Mouse (Mus musculus): ENCODE data around the gene Jak1. TPM values are rescaled to one million over a fixed set of nuclear protein-coding genes. Genes with fewer than 3 reads are reported as not detected.
A peak's percentile ranks its signal among the peaks of the same experiment; 100 is the strongest.

Gene Jak1
- polyA plus RNA-seq, 1 experiment from 2014 or later, result 46.3 TPM

DNA sequence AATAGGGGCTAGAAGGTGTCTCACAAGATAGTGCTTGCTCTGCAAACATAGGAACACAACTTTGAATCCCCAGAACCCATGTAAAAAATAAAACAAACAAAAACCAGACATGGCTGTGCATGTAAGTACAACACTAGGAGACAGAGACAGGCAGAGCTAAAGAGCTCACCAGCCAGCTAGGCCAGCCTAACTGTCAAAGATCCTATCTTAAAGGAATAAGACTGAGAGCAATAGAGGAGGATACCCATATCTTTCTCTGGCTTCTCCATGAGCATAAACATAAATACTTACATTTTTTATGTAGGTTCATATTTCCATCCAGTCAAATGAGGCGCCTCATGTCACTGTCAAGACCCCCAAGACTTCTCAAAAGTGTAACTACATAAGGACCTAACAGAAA is 29.1 kb downstream of the Jak1 start:
- WGBS, result 95% methylated on average over 1 of the region's 1 CpGs

DNA sequence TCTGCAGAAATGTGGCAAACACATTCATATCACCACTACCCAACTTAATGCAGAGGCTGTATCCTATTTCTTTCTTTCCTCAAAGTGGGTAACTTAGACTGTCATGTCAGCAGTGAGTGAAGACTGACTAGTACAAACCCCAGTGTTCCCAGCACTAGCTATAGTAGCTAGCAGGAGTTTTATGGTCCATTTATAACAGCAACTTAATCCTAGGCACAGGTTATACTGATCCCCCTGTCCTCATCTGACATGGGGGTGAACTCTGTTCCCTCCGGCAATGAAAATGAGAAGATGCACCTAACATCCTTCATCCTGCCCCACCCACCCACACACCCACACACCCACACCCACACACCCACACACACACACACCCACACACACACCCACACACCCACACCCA is 30.3 kb downstream of the Jak1 start:
- Histone ChIP-seq H3K4me3 (ENCODE audit: low read depth, low read length) (no peak overlapping the region), H3K27ac (ENCODE audit: low read depth, low read length) (no peak overlapping the region; the same call in 1 of the 2 replicates), H3K4me1 (replicated peaks; ENCODE audit: control insufficient read depth, insufficient read depth, low read length) (peaks cover 10% of the 10 kb centered on the region; the same call in 1 of the 2 replicates), H3K9me3 (ENCODE audit: control insufficient read depth) (no peaks in the 10 kb centered on the region), H3K36me3 (ENCODE audit: control insufficient read depth, insufficient read depth) (no peaks in the 10 kb centered on the region), H3K27me3 (replicated peaks; ENCODE audit: control insufficient read depth, insufficient read depth, low read length) (no peaks in the 10 kb centered on the region), H3K4me2 (replicated peaks; ENCODE audit: low read depth) (no peak overlapping the region), H3K9ac (ENCODE audit: low read depth, low read length) (no peak overlapping the region)
- no peak for TF ChIP-seq CTCF (IDR thresholded peaks at IDR 0.05; ENCODE audit: low read depth)
- WGBS, result 31% methylated on average over 1 of the region's 1 CpGs
- no peak for ATAC-seq

More for the DNA sequence above, 29.1 kb downstream of the Jak1 start:
- Histone ChIP-seq H3K4me3 (ENCODE audit: low read depth, low read length) (no peak overlapping the region), H3K27me3 (replicated peaks; ENCODE audit: control insufficient read depth, insufficient read depth, low read length) (no peaks in the 10 kb centered on the region), H3K36me3 (ENCODE audit: control insufficient read depth, insufficient read depth) (no peaks in the 10 kb centered on the region), H3K9ac (ENCODE audit: low read depth, low read length) (no peak overlapping the region), H3K4me2 (replicated peaks; ENCODE audit: low read depth) (no peak overlapping the region), H3K27ac (ENCODE audit: low read depth, low read length) (no peak overlapping the region), H3K9me3 (ENCODE audit: control insufficient read depth) (no peaks in the 10 kb centered on the region), H3K4me1 (replicated peaks; ENCODE audit: control insufficient read depth, insufficient read depth, low read length) (peaks cover 10% of the 10 kb centered on the region; the same call in 1 of the 2 replicates)
- ATAC-seq, result no peak
- TF ChIP-seq CTCF (IDR thresholded peaks at IDR 0.05; ENCODE audit: low read depth), result no peak

DNA sequence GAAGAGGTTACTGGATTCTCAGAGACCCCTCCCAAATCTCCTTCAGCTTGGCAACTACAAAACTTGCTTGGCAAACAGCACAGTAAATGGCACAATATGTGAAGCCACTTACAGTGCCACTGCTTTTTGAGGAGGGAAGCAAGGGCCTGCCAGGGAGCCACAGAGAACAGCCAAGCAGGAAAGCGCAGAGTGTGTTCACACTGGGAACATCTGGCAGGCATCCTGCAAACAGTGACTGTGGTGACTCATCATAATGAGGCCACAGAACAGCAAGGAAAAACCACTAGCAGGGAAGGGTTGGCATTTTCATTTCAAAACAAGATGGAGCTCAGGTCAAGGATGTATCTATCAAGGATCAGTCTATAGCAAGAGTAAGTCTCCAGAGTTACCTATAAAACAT is 30.8 kb downstream of the Jak1 start:
- no peak overlapping the region for H3K4me2 ChIP-seq (replicated peaks; ENCODE audit: low read depth)
- no peak overlapping the region; the same call in 1 of the 2 replicates for H3K9ac ChIP-seq (ENCODE audit: low read depth, low read length)
- no peak overlapping the region for H3K4me3 ChIP-seq (ENCODE audit: low read depth, low read length)
- no peaks in the 10 kb centered on the region for H3K9me3 ChIP-seq (ENCODE audit: control insufficient read depth)
- no peak for TF ChIP-seq CTCF (IDR thresholded peaks at IDR 0.05; ENCODE audit: low read depth)
- WGBS, result 37% methylated on average over 1 of the region's 1 CpGs
- H3K36me3 ChIP-seq (ENCODE audit: control insufficient read depth, insufficient read depth), result no peaks in the 10 kb centered on the region
- no peak overlapping the region; the same call in 1 of the 2 replicates for H3K27ac ChIP-seq (ENCODE audit: low read depth, low read length)
- no peaks in the 10 kb centered on the region for H3K27me3 ChIP-seq (replicated peaks; ENCODE audit: control insufficient read depth, insufficient read depth, low read length)
- H3K4me1 ChIP-seq (replicated peaks; ENCODE audit: control insufficient read depth, insufficient read depth, low read length), result peaks cover 10% of the 10 kb centered on the region; the same call in 1 of the 2 replicates
- peak; percentile 54; the same call in 1 of the 2 replicates for ATAC-seq

DNA sequence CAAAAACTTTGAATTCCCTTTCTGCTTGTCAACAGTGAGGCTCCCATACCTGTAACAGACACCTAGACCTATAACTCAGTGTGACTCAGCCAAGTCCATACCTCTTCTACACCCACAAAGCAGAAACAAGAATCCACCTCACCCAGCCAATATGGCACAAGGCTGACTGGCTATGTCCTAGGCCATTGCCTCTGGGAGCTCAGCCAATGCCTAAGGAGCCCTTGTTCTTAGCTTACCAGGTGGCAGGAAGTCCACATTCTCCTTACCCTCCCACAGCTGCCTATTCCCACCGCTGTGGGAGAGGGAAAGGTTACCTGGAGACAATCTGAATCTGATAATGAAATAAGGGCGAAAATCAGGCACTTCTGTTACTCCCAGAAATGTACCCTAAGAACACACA is 34.5 kb downstream of the Jak1 start:
- no peaks in the 10 kb centered on the region for H3K27me3 ChIP-seq (replicated peaks; ENCODE audit: control insufficient read depth, insufficient read depth, low read length)
- H3K4me1 ChIP-seq (replicated peaks; ENCODE audit: control insufficient read depth, insufficient read depth, low read length), result peaks cover 14% of the 10 kb centered on the region; the same call in 1 of the 2 replicates
- no peak overlapping the region for H3K4me2 ChIP-seq (replicated peaks; ENCODE audit: low read depth)
- ATAC-seq, result no peak
- no peaks in the 10 kb centered on the region for H3K36me3 ChIP-seq (ENCODE audit: control insufficient read depth, insufficient read depth)
- no peak overlapping the region for H3K27ac ChIP-seq (ENCODE audit: low read depth, low read length)
- 79% methylated on average over 2 of the region's 2 CpGs for WGBS
- H3K9me3 ChIP-seq (ENCODE audit: control insufficient read depth), result no peaks in the 10 kb centered on the region
- TF ChIP-seq CTCF (IDR thresholded peaks at IDR 0.05; ENCODE audit: low read depth), result no peak
- no peak overlapping the region for H3K4me3 ChIP-seq (ENCODE audit: low read depth, low read length)
- no peak overlapping the region for H3K9ac ChIP-seq (ENCODE audit: low read depth, low read length)

DNA sequence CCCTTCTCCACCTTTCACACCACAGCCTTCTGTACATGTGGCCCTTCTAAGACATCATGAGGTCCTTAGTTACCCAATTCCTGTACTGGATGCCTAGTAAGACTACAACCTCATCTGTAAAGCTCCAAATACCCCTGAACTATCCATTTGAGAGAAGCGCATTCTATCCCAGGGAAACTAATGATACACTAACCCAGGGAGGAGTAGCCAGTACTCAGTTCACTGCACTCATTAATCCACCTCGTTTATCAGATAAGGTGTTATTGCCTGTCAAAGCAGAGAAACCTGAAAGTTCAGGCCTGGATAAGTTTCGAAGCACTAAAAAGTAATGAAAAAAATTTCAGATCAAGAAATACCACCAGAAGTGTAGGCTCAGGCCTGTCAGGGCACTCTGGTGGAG is 37.7 kb downstream of the Jak1 start:
- WGBS, result 49% methylated on average over 3 of the region's 3 CpGs
- Histone ChIP-seq H3K4me2 (replicated peaks; ENCODE audit: low read depth) (no peak overlapping the region), H3K9ac (ENCODE audit: low read depth, low read length) (no peak overlapping the region), H3K27ac (ENCODE audit: low read depth, low read length) (no peak overlapping the region), H3K27me3 (replicated peaks; ENCODE audit: control insufficient read depth, insufficient read depth, low read length) (no peaks in the 10 kb centered on the region), H3K9me3 (ENCODE audit: control insufficient read depth) (no peaks in the 10 kb centered on the region), H3K4me3 (ENCODE audit: low read depth, low read length) (no peak overlapping the region), H3K36me3 (ENCODE audit: control insufficient read depth, insufficient read depth) (no peaks in the 10 kb centered on the region), H3K4me1 (replicated peaks; ENCODE audit: control insufficient read depth, insufficient read depth, low read length) (0 out of 2 replicates have a peak, but pooled peaks cover 4% of the 10 kb centered on the region)
- no peak for TF ChIP-seq CTCF (IDR thresholded peaks at IDR 0.05; ENCODE audit: low read depth)
- no peak for ATAC-seq

DNA sequence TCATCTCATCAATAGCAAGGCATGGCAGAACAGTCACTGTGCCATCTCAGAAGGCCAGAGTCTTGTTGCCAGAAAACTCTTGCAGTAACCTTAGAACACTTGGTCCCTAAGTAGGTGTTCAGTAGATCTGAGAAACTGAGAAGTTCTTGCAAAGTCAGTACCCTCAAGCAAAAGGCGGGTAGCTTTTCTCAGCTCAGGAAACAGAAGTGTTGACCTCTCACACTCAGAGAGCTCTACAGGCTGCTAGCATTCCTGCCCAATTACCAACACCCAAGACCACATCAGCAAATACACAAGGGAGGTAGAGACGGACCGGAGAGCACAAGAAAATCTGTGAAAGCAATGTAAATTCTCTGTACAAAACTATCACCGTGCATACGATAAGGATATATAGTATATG is 39.1 kb downstream of the Jak1 start:
- Histone ChIP-seq H3K9me3 (ENCODE audit: control insufficient read depth) (no peaks in the 10 kb centered on the region), H3K4me3 (ENCODE audit: low read depth, low read length) (no peak overlapping the region), H3K27ac (ENCODE audit: low read depth, low read length) (no peak overlapping the region), H3K4me2 (replicated peaks; ENCODE audit: low read depth) (no peak overlapping the region), H3K36me3 (ENCODE audit: control insufficient read depth, insufficient read depth) (no peaks in the 10 kb centered on the region), H3K9ac (ENCODE audit: low read depth, low read length) (no peak overlapping the region), H3K4me1 (replicated peaks; ENCODE audit: control insufficient read depth, insufficient read depth, low read length) (0 out of 2 replicates have a peak, but pooled peaks cover 4% of the 10 kb centered on the region), H3K27me3 (replicated peaks; ENCODE audit: control insufficient read depth, insufficient read depth, low read length) (no peaks in the 10 kb centered on the region)
- no peak for ATAC-seq
- 92% methylated on average over 5 of the region's 5 CpGs for WGBS
- no peak for TF ChIP-seq CTCF (IDR thresholded peaks at IDR 0.05; ENCODE audit: low read depth)

DNA sequence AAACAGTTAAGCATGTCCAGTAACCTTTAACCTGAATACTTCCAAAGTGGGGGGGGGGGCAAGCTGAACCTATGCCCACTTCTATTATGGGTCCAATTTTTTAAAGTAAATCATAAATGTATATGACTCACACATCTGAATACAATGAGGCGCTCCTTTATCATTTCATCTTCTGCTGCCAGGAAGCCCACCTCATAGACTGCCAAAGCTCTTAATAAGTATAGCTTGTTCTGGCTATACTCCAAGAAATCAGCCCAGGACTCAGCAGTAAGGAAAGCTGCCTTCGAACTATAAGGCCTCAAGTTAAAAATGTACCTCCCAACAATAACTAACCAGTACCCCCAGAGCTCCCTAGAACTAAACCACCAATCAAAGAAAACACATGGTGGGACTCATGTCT is 44.1 kb downstream of the Jak1 start:
- Histone ChIP-seq H3K9ac (ENCODE audit: low read depth, low read length) (no peak overlapping the region), H3K4me2 (replicated peaks; ENCODE audit: low read depth) (no peak overlapping the region), H3K9me3 (ENCODE audit: control insufficient read depth) (no peaks in the 10 kb centered on the region), H3K4me3 (ENCODE audit: low read depth, low read length) (no peak overlapping the region), H3K4me1 (replicated peaks; ENCODE audit: control insufficient read depth, insufficient read depth, low read length) (peaks cover 7% of the 10 kb centered on the region; the same call in 1 of the 2 replicates), H3K27ac (ENCODE audit: low read depth, low read length) (no peak overlapping the region), H3K36me3 (ENCODE audit: control insufficient read depth, insufficient read depth) (no peaks in the 10 kb centered on the region), H3K27me3 (replicated peaks; ENCODE audit: control insufficient read depth, insufficient read depth, low read length) (no peaks in the 10 kb centered on the region)
- no peak for TF ChIP-seq CTCF (IDR thresholded peaks at IDR 0.05; ENCODE audit: low read depth)
- ATAC-seq, result no peak
- 71% methylated on average over 2 of the region's 2 CpGs for WGBS

Measured in intestine, postnatal 0 days (tissue).